Comparison of ENCODE assay signal across 14 mouse cellular contexts in the genomic region with DNA sequence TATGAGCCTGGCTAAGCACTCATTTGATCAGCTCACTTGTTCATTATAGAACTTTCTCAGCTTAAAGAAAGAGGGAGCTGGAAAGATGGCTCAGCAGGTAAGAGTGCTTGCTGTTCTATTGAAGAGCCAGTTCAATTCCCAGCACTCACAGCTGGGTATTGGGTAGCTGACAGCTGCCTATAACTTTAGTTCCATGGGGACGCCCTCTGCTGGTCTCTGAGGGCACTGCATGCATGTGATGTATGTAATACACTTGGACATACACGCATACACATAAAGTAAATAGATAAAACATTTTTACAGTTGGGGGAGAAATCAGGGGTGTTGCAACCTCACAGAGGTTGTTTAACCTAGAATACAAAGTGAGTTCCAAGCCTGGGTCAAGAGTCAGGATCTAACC. TPM values are rescaled to one million over a fixed set of nuclear protein-coding genes. Genes with fewer than 3 reads are reported as not detected.
A peak's percentile ranks its signal among the peaks of the same experiment; 100 is the strongest.
DNase-seq lines count a peak whose midpoint lies in the region; ATAC-seq and TF ChIP-seq lines count a peak whose summit lies in the region.
"Had no signal": no experiment of that assay in that cellular context is flagged by ENCODE, and none has a peak within 500 bp of the region (broad histone marks: within the 10 kb centered on the region; RNA-seq: fewer than 3 reads in every experiment).

No protein-coding gene starts in this region.

- H3K9ac ChIP-seq in forebrain, embryonic 12.5 days, result no peak overlapping the region
- H3K9ac ChIP-seq: neural tube, embryonic 12.5 days had no signal

- intact Hi-C loops in left cerebral cortex, adult 2 months (cut with DNase I), result no loop called here
- intact Hi-C loops in left cerebral cortex, postnatal 10 days (cut with DNase I), result no loop called here

- H3K27me3 ChIP-seq in E14TG2a.4 (ENCODE audit: insufficient read depth, low read length), result peaks cover 54% of the 10 kb centered on the region
- H3K27me3 ChIP-seq in forebrain, embryonic 12.5 days, result peaks cover 28% of the 10 kb centered on the region

- no peak overlapping the region for H3K4me2 ChIP-seq in forebrain, embryonic 12.5 days
- H3K4me2 ChIP-seq: neural tube, embryonic 12.5 days had no signal

- H3K4me1 ChIP-seq in E14TG2a.4 (replicated peaks; ENCODE audit: low read depth, low read length), result peaks cover 42% of the 10 kb centered on the region
- peaks cover 12% of the 10 kb centered on the region for H3K4me1 ChIP-seq in forebrain, embryonic 12.5 days

- H3K9me3 ChIP-seq in E14TG2a.4 (ENCODE audit: low read length), result no peaks in the 10 kb centered on the region
- H3K9me3 ChIP-seq in forebrain, embryonic 12.5 days, result no peaks in the 10 kb centered on the region
- H3K9me3 ChIP-seq: neural tube, embryonic 12.5 days had no signal

- DNase-seq in CD4-positive, CD25-positive, alpha-beta regulatory T cell, adult 2 months (ENCODE audit: low read depth, low spot score), result peak; percentile 19
- no peak for DNase-seq in left cerebral cortex, adult 2 months (ENCODE audit: extremely low spot score in 1 of 2, low spot score in 2 of 2)
- no peak for DNase-seq in left cerebral cortex, postnatal 10 days (ENCODE audit: extremely low spot score in 1 of 2, low spot score in 2 of 2)
- no peak for DNase-seq in embryo, embryonic 10 days (ENCODE audit: low spot score)
- DNase-seq in adrenal gland, postnatal 10 days, result no peak
- DNase-seq: gastrocnemius, postnatal 36 days; kidney, adult 11 months; right cerebral cortex, adult 18-20 months had no signal

- no peaks in the 10 kb centered on the region for H3K36me3 ChIP-seq in E14TG2a.4 (ENCODE audit: insufficient read depth, low read length)
- no peaks in the 10 kb centered on the region for H3K36me3 ChIP-seq in forebrain, embryonic 12.5 days (replicated peaks)
- H3K36me3 ChIP-seq: neural tube, embryonic 12.5 days had no signal

- 92% methylated on average over 2 of the region's 2 CpGs for WGBS in forebrain, embryonic 12.5 days

- TF ChIP-seq CTCF in left cerebral cortex, adult 2 months (IDR thresholded peaks at IDR 0.05), result peak; percentile 51
- TF ChIP-seq CTCF in E14TG2a.4 (conservative IDR thresholded peaks at IDR 0.05; ENCODE audit: low read length), result peak; percentile 94

- no peak overlapping the region for H3K4me3 ChIP-seq in left cerebral cortex, adult 2 months
- H3K4me3 ChIP-seq in E14TG2a.4 (replicated peaks; ENCODE audit: low read length), result no peak overlapping the region
- no peak overlapping the region for H3K4me3 ChIP-seq in forebrain, embryonic 12.5 days (replicated peaks)
- H3K4me3 ChIP-seq: neural tube, embryonic 12.5 days had no signal

- H3K27ac ChIP-seq in left cerebral cortex, adult 2 months, result no peak overlapping the region
- peak overlapping the region; percentile 43 for H3K27ac ChIP-seq in forebrain, embryonic 12.5 days
- H3K27ac ChIP-seq: neural tube, embryonic 12.5 days had no signal

- ATAC-seq in CD4-positive, CD25-positive, alpha-beta regulatory T cell, adult 4 months, result no peak
- no peak for ATAC-seq in forebrain, embryonic 12.5 days (ENCODE audit: low FRiP score)

RNA-seq across cellular contexts. Expression of gene Lrtm2, which starts 11.2 kb away (rescaled TPM):
- under 1 TPM in 1 of 2 experiments, not detected in 1; 0.66 TPM for polyA plus RNA-seq in CD4-positive, CD25-positive, alpha-beta regulatory T cell, adult 4 months (2017; shearing (Covaris generic))
- 10 to 100 TPM; 60.5 to 63.9 TPM for total RNA-seq in left cerebral cortex, adult 2 months (2021)
- 10 to 100 TPM; 38.5 to 39.4 TPM for total RNA-seq in left cerebral cortex, postnatal 10 days (2021)
- 0.68 and 0.70 TPM in 2 replicates for polyA plus RNA-seq in forebrain, embryonic 12.5 days (2016; fragmentation: Nextera tagmentation; extraction: Ambion mirVana)
- under 1 TPM in 1 of 2 experiments, not detected in 1; 0.12 TPM for total RNA-seq in adrenal gland, postnatal 10 days (2021)
- total RNA-seq: megakaryocyte, adult 5-6 weeks had no signal
- polyA plus RNA-seq: liver, embryonic 16.5 days had no signal

Comparison
In these comparisons a context has a peak if more than half of its experiments do, and no peak if none do; other contexts are left out.
1. RNA of gene Lrtm2, which starts 11.2 kb away (total RNA-seq): 60.5 to 63.9 TPM in left cerebral cortex, adult 2 months and 38.5 to 39.4 TPM in left cerebral cortex, postnatal 10 days; 0.12 TPM in adrenal gland, postnatal 10 days; every median in the first group is over 10 times any median in the second.